Mouse (Mus musculus) cortical plate, adult 2 months (tissue): ENCODE results near the gene Gjc3.

Source experiments
- CTCF ChIP-seq: fragments of 200-500 bp; IDR thresholded peaks from 2 replicates; pipeline ENCODE4 v1.5.1; 2011; ENCODE audit warnings: mild to moderate bottlenecking, control low read depth, low read length; ENCODE audit not compliant: insufficient read depth; ENCODE audit errors: extremely low read depth
- POLR2A ChIP-seq: fragments of 200-500 bp; IDR thresholded peaks from 2 replicates; pipeline ENCODE4 v1.6.1; 2011; ENCODE audit warnings: mild to moderate bottlenecking, low read length, control low read depth; ENCODE audit not compliant: insufficient read depth; ENCODE audit errors: extremely low read depth

DNA sequence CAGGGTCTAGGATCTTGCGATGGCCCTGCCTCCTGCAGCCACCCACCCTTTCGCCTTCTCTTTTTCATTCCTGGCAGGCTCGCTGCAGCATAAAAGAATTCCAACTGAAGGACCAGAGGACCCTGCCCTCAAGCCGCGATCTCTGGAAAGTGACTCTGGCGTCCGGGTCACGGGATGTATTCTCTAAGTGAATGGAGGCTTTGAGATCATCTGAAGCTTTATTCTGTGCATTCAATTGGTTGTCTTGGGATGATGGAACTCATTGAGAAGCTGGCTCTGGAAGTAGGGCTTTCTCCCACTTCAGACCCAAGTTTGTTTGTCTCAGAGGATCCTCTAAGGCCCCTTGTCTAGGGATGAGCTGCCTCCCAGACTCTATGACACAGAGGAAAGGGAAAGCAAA is at the start of gene Gjc3:
- no peak for TF ChIP-seq POLR2A
- TF ChIP-seq CTCF, result no peak
